Mouse (Mus musculus): ENCODE measurements at regions not wholly inside any gene's neighbourhood (a gene's known extent, or its start where the extent isn't known, plus 50 kb on each side); places are given as distances from the start of the nearest gene placed in this dataset.

DNA sequence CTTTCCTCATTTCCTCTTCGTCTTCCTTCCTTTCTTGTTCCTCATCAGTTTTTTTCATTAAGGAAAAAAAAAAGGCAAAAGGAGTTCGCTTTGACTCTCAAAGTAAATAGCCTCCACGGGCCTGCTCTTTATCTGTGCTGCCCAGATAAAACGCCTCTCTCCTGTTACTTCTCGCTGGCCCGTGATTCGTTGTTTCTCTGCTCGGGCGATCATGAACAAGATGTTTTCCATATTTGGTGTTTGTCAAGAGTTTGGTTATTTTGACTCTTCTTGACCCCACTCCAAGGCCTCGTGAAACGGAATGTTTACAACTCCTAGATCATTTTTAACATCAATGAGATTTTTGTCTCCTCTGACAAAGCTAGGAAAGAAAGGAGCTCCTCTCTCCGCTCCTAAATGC, 288.4 kb upstream of the Atp5g3 start:
- intact Hi-C loops (cut with DNase I): no loop called here

DNA sequence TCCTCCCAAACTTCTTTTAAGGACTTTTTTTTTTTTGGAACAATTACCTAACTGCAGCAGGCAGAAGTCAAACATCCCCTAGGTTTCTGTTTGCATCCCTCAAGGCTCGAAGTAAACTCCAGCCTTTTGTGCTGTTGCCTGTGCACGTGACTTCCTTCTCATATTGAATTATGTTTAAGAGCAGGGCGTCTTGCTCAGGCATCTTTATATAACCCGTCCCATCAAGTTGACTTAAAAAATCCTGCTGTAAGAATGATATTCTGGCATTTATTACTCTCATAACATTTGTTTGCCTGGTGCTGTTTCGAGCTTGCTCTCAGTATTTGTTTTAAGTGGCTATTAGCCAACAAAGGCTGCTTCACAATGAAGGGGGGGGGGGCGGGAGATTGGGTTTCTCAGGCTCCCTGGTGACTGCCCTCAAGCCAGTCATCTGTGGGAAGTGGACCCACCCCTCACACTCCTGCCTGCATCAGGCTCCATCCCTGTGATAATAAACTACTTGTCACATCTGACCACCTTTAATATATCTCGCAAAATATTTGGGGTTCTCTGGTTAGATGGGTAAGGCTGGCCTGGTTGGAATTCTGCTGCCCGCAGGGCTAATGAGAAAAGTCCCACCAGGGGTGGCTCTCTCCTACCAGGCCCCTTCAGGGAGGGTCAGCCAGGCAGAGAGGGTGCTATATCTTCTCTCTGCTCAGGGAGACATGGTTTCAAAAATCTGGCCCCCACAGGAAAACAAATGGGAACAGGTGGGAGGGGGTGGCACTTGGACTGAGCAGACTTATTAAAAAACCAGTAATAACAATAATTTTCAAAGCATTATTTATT, 277.1 kb upstream of the Atp5g3 start:
- intact Hi-C loops (cut with DNase I): no loop called here

DNA sequence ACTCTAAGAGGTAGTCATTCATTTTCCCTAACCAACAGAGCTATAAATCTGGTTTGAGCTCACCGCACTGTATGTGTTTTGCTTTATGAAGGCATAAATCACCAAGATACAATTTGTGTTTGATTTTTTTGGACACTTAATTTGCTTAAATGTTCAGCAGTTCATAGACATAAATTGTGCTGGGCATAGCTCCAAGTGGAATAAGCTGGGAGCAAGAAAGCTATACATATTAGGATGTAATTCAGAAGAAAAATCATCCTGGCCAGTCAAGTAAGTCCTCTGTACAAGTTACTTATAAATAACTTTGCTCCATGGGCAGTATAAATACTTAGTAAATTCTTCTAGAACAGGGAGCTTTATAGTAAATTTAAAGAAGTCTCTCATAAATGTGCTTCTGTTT, 267.0 kb upstream of the Atp5g3 start:
- intact Hi-C loops (cut with DNase I): no loop called here

DNA sequence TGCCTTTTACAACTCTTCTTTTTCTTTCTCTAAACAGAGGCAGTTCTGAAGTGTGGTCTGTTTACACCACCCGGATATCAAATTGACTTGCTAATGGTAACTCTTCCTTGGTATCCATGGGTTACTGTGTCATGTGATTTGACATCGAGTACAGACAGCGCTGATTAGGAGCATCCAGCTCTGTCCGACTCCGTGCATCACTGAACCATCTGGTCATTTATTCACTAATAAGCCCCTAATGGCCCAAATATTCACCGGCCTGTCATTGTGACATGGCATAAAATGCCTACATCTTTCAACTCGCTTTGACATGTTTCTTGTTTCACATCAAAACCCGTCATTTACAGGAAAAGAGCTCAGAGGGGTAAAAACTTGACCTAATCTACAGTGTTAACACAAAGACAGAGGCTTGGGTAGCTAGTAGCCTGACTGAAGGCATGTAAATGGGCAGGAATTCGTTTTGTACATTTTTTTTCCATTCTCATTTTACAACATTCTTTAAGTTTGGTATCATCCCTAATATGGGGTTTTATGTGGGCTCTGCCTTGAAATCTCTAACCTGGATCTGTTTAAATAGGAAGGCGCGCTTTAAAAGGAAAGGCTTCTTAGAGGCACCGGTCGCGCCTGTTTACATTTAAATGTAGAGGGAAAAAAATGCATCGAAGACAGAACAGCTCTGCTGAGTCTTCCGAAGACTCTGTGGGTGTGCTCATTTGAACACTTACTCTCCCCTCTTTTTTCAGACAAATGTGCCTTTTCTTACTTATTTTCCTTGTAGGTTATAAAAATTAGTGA, 257.8 kb upstream of the Atp5g3 start:
- intact Hi-C loops (cut with DNase I): no loop called here

DNA sequence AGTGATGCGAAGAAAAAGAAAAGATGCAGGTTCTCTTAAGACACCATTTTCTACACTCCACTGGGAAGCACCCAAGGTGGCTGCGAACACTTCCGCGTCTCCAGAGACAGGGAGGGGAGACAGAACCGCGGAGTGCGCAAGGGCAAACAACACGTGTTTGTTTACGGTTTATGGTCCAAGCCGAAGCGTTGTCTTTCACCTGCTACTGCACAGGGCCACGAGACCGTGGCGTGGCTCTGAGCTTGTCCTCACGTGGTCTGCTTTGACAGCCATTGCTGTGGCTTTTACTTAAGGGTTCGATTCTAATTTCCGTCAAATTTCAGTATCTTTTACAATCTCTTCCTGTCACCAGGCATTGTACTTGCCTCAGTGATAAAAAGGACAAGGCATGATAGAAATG, 257.2 kb upstream of the Atp5g3 start:
- intact Hi-C loops (cut with DNase I): no loop called here

DNA sequence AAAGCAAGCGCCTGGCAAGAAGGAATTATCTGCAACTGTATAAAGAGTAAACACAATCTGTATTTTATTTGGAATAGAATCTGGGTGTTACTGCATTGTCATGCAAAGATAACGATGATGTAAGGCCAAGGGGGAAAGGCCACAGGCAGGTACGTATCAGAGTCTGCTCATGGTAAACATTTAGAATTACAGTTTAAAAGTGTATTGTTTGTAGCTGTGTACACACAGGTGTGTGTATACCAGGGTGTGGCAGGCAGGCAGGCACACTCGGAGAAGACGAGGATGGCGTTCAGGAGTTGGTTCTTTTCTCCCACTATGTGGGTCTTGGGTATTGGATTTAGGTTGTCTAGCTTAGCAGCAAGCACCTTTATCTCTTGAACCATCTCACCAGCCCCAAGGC, 242.9 kb upstream of the Atp5g3 start:
- intact Hi-C loops (cut with DNase I): no loop called here

DNA sequence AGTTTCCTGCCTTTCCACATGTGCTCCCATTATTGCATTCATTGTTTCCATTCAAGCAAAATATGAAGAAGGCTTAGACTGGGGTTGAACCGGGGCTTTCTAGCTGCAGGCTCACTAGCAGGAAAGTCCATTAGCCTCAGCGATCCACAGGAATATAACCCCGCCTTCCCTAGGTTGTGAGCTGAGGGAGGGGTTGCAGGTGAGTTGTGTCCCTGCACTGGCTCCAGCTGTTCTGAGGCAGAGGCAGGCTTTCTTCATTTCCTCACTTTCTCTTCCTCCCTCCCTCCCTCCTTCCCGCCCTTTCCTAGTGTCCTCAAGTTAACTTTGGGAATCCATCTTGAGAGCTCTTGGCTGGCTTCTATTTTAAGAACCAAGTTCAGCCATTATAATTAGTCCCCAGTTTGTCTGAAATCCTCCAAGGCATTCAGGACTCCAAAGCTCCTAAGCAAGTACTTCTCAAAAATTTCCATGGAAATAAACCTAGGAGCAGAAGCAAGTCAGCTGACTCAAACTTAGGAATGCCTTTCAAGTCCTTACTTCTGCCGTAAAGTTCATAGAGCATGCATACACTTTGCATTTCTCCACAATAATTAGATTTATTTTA, 242.2 kb upstream of the Atp5g3 start:
- intact Hi-C loops (cut with DNase I): no loop called here

DNA sequence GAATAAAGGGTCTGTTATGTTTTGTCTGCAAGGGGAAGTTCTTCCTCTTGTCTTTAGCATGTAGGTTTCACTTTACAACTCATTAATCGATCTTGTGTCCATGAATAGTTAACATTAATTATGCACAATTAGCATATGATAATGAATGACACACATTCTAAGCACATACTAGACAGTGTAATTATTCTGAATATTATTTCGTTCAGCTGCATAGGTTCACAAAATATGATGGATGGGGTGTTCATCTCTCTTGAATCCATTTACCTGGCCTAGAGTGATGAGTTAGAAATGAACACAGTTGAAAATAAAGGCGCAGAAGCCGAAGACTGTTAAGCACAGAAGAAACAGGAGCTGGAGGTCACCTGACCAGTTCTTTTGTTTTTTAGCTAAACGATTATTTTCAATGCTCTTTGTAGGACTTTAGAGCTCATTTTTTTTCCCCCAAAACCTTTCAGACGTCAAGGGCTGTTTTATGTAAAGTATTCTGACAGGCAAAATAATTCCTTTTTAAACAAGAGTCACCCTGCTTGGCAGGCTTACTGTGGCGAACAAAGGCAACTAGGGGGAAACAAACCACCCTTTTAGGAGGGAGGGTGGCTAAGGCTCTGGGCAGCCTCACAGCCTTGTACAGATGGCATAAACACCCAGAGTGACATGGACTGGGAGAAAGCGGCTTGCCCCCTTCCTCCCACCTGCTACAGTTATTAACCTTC, 241.6 kb upstream of the Atp5g3 start:
- intact Hi-C loops (cut with DNase I): no loop called here

DNA sequence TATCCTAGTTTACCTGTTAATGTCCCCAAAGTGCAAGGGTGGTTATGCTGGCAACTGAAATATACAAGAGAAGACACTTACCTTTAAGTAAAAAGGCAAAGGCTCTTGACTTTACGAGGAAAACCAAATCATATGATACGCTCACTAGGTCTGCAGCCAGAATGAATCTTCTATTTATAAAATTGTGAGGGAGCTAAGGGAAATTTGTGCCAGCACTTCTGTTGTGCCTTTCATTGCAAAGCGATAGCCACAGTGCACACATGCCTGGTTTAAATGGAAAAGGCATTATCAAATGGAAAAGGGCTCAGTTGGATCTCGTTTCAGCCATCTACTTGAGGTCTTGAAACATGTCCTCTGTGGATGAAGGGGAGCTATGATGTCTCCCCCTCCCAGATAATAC, 236.1 kb upstream of the Atp5g3 start:
- intact Hi-C loops (cut with DNase I): no loop called here

DNA sequence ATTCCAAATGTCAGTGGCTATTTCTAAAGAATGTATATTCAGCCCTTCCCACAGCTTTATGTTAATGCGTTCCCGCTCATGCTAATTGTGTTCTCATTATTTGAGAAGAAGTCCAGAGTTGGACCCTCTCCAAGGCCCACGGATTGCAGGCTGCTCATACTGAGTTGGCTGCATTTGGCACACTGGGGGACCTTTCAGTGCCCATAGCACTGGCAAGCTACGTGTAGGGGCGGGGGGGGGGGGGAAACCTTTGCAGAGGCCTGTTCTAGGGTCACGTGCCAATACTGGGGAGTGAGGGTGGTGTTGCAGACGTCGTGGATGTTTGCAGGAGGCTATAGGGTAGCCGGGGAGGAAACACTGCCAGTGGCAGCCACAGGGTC, 225.5 kb upstream of the Atp5g3 start:
- intact Hi-C loops (cut with DNase I): no loop called here

DNA sequence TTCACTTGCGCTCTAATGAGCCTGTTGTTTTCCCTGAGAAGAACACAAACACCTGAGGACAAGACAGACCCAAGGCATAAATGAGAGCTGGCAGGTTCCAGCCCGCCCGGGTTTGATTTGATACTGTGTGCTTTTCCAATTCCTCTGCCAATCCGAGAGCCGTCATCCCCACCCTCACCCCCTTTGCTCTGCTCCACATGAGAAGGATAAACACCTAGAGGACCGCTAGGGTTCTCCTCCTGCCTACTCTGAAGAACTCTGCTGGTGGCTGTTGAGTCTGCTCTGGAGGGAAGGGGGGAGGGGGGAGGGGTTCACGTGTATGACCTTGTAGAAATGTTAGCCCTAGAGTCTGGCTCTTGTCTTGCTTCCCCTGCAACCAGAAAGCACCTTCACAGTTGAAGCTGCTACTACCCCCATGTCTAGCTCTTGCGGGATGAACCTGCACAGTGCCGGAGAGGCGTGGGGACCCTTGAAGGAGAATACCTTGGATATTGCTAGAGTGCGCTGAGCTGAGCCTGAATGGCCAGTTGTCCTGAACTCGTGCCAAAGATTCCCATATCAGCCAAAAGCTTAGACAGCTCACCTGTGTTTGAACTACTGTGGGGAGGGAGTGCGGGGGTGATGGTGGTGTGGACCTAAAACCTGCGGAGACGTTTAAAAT, 225.0 kb upstream of the Atp5g3 start:
- intact Hi-C loops (cut with DNase I): no loop called here

DNA sequence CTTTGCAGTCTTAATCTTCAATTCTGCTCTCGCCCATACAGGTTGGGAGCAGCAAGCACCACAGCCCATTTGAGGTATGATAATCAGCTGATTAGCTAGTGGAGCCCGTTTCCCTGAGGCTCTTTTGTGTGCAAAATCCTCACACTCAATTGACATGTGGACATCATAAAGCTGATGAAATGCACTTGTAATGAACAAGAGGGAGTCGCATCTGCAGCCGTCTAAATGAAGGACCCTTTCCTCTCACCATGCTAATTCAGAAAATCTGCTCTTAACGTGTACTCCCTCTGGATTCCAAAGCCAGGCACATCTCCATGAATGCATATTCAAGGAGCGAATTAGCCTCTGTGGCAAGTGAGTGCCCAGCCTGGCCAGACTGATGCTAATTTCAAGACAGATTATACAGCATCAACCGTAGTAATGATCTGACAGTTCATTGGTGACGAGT, 219.0 kb upstream of the Atp5g3 start:
- intact Hi-C loops (cut with DNase I): no loop called here

DNA sequence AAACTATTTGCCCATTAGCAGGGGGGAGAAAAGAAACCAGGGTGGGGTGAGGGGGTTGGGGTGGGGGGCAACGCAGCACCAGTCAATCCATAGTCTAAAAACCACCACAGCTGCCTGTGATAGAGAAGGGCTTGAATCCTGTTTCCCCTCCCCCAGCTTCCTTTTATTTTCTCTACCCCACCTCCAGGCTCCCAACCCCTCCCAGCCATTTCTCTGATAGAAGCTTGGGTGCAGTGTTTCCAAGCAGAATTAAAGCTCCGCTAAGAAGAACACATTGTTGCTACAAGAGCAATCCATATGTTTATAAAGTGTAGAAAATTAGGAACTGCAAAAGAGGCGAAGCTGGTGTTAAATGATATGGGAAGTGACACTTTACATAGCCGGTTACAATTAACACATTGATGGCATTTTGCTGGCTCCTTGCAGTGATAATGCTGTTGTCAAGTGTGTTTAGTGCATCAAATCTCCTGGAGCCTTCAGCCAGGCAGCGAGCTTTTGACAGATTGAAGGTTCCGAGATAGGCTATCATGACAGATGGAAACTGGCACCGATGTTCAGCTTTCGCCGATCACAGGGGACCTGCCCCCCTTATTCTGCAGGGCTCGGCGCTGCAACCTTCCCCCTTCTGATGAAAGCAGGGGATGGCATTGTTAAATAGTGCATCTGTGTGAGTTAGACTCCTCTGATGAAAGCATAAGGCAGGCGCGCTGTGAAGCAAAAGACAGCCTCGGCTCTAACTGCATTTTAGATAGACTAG, 217.8 kb upstream of the Atp5g3 start:
- intact Hi-C loops (cut with DNase I): no loop called here

DNA sequence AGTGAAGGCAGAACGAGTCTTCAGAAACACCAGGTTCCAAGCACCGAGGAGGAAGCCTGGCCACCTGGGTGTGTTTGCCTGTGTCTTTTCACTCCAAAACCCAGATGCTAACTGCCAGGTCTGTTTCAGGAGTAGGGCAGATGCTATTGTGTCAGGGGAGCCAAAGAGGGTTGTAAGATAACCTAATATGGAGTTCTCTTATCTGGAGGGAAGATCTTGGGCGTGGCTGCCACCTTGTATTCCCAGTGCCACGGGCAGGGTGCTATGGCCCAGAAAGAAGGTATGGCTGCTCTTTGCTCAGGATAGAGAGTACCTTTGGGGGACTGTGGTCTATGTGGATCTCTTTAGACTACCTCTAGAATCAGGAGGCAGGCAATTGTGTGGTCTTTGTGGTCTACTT, 216.0 kb upstream of the Atp5g3 start:
- intact Hi-C loops (cut with DNase I): no loop called here

DNA sequence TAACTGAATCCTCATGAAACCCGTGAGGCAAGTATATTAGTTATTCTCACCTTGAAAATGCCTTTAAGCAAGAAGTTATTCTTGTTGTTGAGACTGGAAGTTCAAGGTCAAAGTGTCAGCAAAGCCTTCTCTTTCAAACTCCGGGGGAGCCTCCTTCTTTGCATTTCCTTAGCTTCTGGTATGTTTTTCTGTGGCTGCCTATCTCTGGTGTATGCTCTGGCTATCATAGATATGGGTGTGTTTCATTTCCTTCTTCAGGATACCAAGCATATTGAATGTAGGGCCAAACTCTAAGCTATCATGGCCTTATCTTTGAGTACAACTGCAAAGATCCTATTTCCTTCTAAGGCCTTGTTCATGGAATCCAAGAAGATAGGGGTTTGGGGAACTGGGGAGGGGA, 213.1 kb upstream of the Atp5g3 start:
- intact Hi-C loops (cut with DNase I): no loop called here

DNA sequence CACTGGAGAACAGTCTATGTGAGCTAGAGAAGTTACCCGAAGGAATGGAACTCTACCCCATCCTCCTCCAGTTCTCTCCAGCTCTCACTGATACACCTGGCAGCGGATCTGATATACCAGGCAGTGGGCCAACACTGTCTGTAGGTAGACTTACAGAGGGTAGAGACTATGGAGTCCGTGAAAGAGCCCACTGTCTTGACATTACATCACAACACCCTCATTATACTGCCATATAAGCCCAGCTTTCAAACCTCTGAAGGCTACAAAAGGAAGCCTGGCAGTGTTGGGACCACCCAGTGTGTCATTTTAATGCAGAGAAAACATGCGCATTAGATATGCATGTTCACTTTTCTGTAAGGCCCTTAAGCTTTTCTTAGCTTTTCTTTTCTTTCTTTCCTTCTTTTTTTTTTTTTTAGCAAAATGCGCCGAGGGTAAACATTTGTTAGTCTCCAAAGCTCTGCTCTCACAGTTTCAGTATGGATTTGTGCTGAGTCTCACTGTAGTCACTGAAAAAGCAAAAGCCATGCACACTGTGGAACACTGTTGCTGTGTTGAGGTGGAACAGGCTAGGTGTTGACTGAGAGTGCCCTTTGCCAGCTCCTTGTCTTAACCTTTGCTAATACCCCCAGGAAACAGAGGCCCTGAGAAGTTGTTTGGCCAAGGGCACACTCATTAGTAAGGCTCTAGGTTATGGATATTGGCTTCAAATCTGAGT, 212.4 kb upstream of the Atp5g3 start:
- intact Hi-C loops (cut with DNase I): no loop called here

DNA sequence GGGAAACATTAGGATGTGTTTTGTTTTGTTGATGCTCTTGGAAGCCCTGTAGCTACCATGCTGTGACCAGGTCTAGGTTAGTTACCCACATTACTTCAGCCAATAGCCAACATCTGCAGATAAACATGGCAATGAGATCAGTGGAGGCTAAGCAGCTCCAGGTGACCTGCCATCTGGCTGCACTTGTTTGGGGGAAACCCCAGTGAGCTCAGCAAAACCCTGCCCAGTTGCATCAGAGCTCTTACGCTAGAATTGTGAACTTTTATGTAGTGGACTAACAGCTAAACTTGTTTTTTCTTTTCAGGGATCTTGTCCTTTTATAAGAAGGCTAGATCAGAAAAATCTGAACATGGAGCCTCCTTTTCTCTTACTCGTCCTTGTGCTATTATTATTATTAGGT, 211.8 kb upstream of the Atp5g3 start:
- intact Hi-C loops (cut with DNase I): no loop called here

DNA sequence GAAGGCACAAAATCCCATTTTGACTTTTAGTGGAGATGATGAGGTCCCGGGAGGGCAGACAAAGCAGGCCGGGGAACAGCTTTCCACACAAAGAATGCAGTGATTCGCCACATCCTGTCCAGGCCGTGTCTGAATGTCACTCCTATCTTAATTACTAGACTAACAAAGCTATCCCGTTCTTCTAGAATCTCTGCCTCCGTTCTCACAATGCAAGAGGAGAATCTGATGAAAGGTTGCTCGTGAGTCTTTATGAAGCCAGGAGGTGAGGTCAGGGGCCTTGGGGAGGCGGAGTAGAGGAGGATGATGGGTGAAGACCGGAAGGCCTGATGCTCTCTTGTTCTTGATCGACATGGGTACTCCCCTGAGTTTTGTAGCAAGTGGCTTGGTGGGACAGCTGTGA, 208.9 kb upstream of the Atp5g3 start:
- intact Hi-C loops (cut with DNase I): no loop called here

DNA sequence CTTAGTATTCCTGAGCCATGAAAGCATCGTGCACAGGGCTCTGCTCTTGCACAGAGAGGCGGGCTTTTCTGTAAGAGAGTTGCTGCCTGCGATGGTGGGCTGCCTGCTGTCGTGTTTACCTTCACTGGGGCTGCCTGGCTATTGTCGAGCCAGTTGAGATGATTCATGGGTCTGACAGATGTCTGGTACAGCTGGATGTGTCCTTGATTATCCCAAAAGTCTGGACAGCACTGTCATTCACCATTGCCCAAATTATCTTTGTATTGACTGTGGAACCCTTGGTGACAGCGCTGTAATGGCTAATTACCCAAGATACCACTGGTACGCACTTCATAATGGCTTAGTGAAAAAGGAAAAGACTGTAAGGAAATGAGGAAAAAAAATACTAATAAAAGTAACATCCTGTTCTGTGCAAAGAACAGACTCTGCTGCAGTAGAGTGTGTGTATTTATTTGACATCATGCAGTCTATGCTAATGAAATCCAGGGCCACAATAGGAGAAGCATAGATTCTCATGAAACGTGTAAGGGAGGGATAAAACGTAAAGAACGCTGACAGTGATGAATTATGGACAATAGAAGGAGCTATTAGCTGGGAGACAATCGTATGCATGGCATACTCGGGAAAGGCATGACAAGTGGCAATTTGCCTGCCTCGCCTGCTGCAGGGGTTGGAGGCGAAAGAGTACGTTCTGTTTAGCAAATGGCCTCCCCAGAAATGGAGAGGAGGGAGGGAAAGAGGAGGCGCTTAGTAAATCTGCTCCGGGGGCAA, 208.2 kb upstream of the Atp5g3 start:
- intact Hi-C loops (cut with DNase I): no loop called here
